Mouse (Mus musculus) liver, adult 2 months (tissue): ENCODE measurements around the gene Pgm1.

Experiments used
- CTCF ChIP-seq: fragments of 200-500 bp; IDR thresholded peaks from 2 replicates; pipeline ENCODE4 v1.5.1; 2011; ENCODE audit warnings: low read depth, low read length, control low read depth
- POLR2A ChIP-seq: fragments of 200-500 bp; IDR thresholded peaks from 2 replicates; pipeline ENCODE4 v1.6.1; 2011; ENCODE audit warnings: low read length, control low read depth; ENCODE audit not compliant: insufficient read depth; ENCODE audit errors: extremely low read depth

- no peak for TF ChIP-seq POLR2A
- no peak for TF ChIP-seq CTCF
These were observed 72.6 kb downstream of the Pgm1 start for GRCm38 (mm10) chr4:100001806-100002205.
